Mouse (Mus musculus): ENCODE measurements around the gene Efcab1. TPM values are rescaled to one million over a fixed set of nuclear protein-coding genes. Genes with fewer than 3 reads are reported as not detected.

Gene Efcab1
- polyA plus RNA-seq, 2 experiments: 8.3 to 12.6 TPM

GRCm38 (mm10) chr16:14991001-14991400, 84.6 kb downstream of the Efcab1 start:
- ATAC-seq (ENCODE audit: low FRiP score, low read depth) (no peak), DNase-seq (ENCODE audit: low spot score) (no peak)
- no peak overlapping the region for H3K27ac ChIP-seq (replicated peaks; ENCODE audit: low read depth, low read length)
- no peak for TF ChIP-seq POLR2A (IDR thresholded peaks at IDR 0.05; ENCODE audit: borderline replicate concordance, extremely low read depth, insufficient read depth, insufficient read length)
- no peaks in the 10 kb centered on the region for H3K36me3 ChIP-seq (ENCODE audit: control insufficient read depth, insufficient read depth, low read length)
- H3K27me3 ChIP-seq (ENCODE audit: control insufficient read depth, insufficient read depth, low read length): no peaks in the 10 kb centered on the region
- H3K4me2 ChIP-seq (replicated peaks; ENCODE audit: low read depth, low read length, severe bottlenecking): no peak overlapping the region
- H3K9me3 ChIP-seq (ENCODE audit: control insufficient read depth, low read length): no peaks in the 10 kb centered on the region
- H3K4me1 ChIP-seq (ENCODE audit: control insufficient read depth, insufficient read depth, low read length): peaks cover 8% of the 10 kb centered on the region; the same call in 1 of the 2 replicates
- no peak overlapping the region for H3K4me3 ChIP-seq (replicated peaks; ENCODE audit: low read length)
- WGBS: 74% methylated on average over 3 of the region's 3 CpGs
- H3K9ac ChIP-seq (ENCODE audit: low read depth, low read length, severe bottlenecking): no peak overlapping the region

- H3K9ac ChIP-seq (ENCODE audit: low read depth, low read length, severe bottlenecking): no peak overlapping the region
- H3K27ac ChIP-seq (replicated peaks; ENCODE audit: low read depth, low read length): no peak overlapping the region
- WGBS: 42% methylated on average over 3 of the region's 3 CpGs
- H3K4me2 ChIP-seq (replicated peaks; ENCODE audit: low read depth, low read length, severe bottlenecking): no peak overlapping the region
- DNase-seq (ENCODE audit: low spot score): no peak
- no peak for TF ChIP-seq POLR2A (IDR thresholded peaks at IDR 0.05; ENCODE audit: borderline replicate concordance, extremely low read depth, insufficient read depth, insufficient read length)
- no peaks in the 10 kb centered on the region for H3K27me3 ChIP-seq (ENCODE audit: control insufficient read depth, insufficient read depth, low read length)
- ATAC-seq (ENCODE audit: low FRiP score, low read depth): no peak
- no peaks in the 10 kb centered on the region for H3K9me3 ChIP-seq (ENCODE audit: control insufficient read depth, low read length)
- peaks cover 8% of the 10 kb centered on the region; the same call in 1 of the 2 replicates for H3K4me1 ChIP-seq (ENCODE audit: control insufficient read depth, insufficient read depth, low read length)
- no peaks in the 10 kb centered on the region for H3K36me3 ChIP-seq (ENCODE audit: control insufficient read depth, insufficient read depth, low read length)
- H3K4me3 ChIP-seq (replicated peaks; ENCODE audit: low read length): no peak overlapping the region
These were observed 86.2 kb downstream of the Efcab1 start for GRCm38 (mm10) chr16:14992461-14993107.

- DNase-seq (ENCODE audit: low spot score) (peak; percentile 17), ATAC-seq (ENCODE audit: low FRiP score, low read depth) (no peak)
- 85% methylated on average over 2 of the region's 2 CpGs for WGBS
- Histone ChIP-seq H3K9ac (ENCODE audit: low read depth, low read length, severe bottlenecking) (no peak overlapping the region), H3K9me3 (ENCODE audit: control insufficient read depth, low read length) (no peaks in the 10 kb centered on the region), H3K27me3 (ENCODE audit: control insufficient read depth, insufficient read depth, low read length) (no peaks in the 10 kb centered on the region), H3K27ac (replicated peaks; ENCODE audit: low read depth, low read length) (no peak overlapping the region), H3K4me3 (replicated peaks; ENCODE audit: low read length) (no peak overlapping the region), H3K36me3 (ENCODE audit: control insufficient read depth, insufficient read depth, low read length) (no peaks in the 10 kb centered on the region), H3K4me1 (ENCODE audit: control insufficient read depth, insufficient read depth, low read length) (no peaks in the 10 kb centered on the region), H3K4me2 (replicated peaks; ENCODE audit: low read depth, low read length, severe bottlenecking) (no peak overlapping the region)
- no peak for TF ChIP-seq POLR2A (IDR thresholded peaks at IDR 0.05; ENCODE audit: borderline replicate concordance, extremely low read depth, insufficient read depth, insufficient read length)
These were observed 108.3 kb downstream of the Efcab1 start for GRCm38 (mm10) chr16:15014724-15015123.
